Mouse (Mus musculus) macrophage (primary cell): ENCODE results near the gene Rps19. TPM values are rescaled to one million over a fixed set of nuclear protein-coding genes. Genes with fewer than 3 reads are reported as not detected.
"Not testable (repeated sequence)": the region's sequence is repeated elsewhere in the genome, so short reads cannot be mapped to it uniquely, and the experiment has no call there.

ENCODE experiments used
- H3K27ac ChIP-seq: fragments of 350-480 bp; formaldehyde crosslinking; 2 replicates; pipeline ENCODE4 v1.9.0; 2021
- H3K36me3 ChIP-seq: fragments of 350-480 bp; formaldehyde crosslinking; 2 replicates; pipeline ENCODE4 v1.9.0; 2021; ENCODE audit errors: inconsistent target
- H3K4me3 ChIP-seq: fragments of 350-480 bp; formaldehyde crosslinking; 2 replicates; pipeline ENCODE4 v1.9.0; 2021; ENCODE audit errors: inconsistent target
- H3K79me2 ChIP-seq: fragments of 350-480 bp; formaldehyde crosslinking; 2 replicates; pipeline ENCODE4 v1.9.0; 2021; ENCODE audit errors: inconsistent target
- WGBS: methylation state at CpG from one replicate; pipeline ENCODE4 v1.1.7; 2026; ENCODE audit warnings: inconsistent platforms; ENCODE audit not compliant: missing documents; 5-methylcytosine and 5-hydroxymethylcytosine counted together
- polyA plus RNA-seq: library from polyadenylated mRNA; stranded (reverse); fragments of 250-400 nt; gene quantifications from 3 replicates; pipeline ENCODE4 v1.2.4, GENCODE M21; 2018; ENCODE audit warnings: inconsistent platforms
- total RNA-seq, 78 experiments: library from RNA; depleted of rRNA; stranded (reverse); fragments of 250-400 nt; gene quantifications; 1 replicate in 9 of 78; 2 replicates in 24 of 78; 3 replicates in 43 of 78; 4 replicates in 2 of 78; pipeline ENCODE4 v1.2.4; 2018; ENCODE audit warnings: inconsistent platforms in 56 of 78

Rps19 gene
- 100 to 1,000 TPM in 25 of 26 experiments, 10 to 100 TPM in 1; 91.4 to 296 (median 150) TPM for total RNA-seq (2018; cell fraction: chromatin; rRNA removed)
- 1,000 to 10,000 TPM in 12 of 26 experiments, 100 to 1,000 TPM in 14; 496 to 1,324 (median 876) TPM for total RNA-seq (2018; cell fraction: cytosol; rRNA removed)
- total RNA-seq (2018; cell fraction: nucleus; rRNA removed) = 100 to 1,000 TPM; 113 to 335 (median 188) TPM
- polyA plus RNA-seq = 136 to 976 TPM (median 876 TPM) in 3 replicates

DNA sequence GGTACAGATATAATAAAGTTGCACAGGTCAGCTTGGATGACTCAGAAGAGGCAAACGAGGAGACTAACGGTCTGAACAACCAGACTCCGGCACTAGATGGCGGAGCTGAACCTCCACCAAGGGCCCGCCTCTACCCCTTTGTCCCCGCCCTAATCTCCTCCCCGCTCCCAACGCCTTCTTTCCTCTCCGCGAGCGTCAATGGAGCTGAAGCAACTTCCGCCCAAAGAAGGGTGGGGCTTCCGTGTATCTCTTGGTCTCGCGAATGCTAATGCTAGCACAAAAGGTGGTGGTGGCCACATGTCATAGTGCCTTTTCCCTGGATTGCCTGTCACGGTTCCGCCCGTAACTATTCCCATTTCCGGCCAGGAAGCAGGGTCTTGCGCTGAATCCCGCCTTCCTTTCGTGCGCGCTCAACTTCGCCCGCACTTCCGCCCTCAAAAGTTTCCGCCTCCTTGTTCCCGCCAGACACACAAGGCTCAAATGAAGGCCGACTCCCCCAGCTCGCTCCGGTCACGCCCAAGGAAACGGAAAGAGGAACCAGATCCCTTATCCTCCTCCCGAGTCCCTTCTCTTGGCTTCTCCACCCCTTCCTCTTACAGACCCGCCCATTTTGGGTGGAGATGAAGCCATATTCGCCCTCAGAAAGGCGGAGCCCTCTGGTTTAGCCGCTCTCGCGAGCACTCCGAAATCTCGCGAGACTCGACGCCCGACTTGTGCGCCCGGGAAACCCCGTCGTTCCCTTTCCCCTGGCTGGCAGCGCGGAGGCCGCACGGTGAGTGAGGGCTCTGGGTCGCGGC lies at the start of gene Rps19:
TSS of gene Rps19 (plus strand) at position 476 of the 797 bp plus-strand sequence.
- Histone ChIP-seq H3K4me3 (peak within 1 kb of the TSS; percentile 84), H3K27ac (peak within 1 kb of the TSS; percentile 92), H3K79me2 (peaks cover 35% of the 10 kb centered on the region), H3K36me3 (peaks cover 29% of the 10 kb centered on the region)
- under 1% methylated on average over 56 of the region's 57 CpGs for WGBS

GRCm38 (mm10) chr7:24838732-24839409 lies 45.3 kb upstream of the Rps19 start:
- 0 out of 2 replicates have a peak overlapping the region, but pooled peaks have one; percentile 15 for H3K27ac ChIP-seq
- H3K79me2 ChIP-seq, H3K4me3 ChIP-seq, H3K36me3 ChIP-seq: not testable (repeated sequence)
- 22% methylated on average over 9 of the region's 13 CpGs for WGBS

DNA sequence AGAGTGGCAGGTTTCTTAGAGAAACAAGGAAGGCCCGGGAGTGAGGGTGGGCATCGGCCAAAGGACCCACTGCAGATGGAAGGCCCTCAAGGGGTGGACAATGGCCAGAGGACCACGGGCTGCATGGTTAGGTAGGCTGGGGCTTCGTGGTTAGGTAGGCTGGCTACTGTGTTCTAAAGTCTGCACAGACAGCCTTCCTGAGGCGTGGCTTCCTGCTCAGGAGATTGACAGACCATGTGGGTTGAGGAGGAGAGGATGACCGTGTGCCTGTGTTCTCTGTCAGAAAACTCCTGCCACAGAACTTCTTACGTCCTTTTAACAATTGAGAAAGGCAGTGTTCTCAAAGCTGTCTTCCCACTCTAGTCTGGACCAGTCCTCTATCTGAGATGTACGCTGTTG lies 44.8 kb upstream of the Rps19 start:
- 52% methylated on average over 8 of the region's 8 CpGs for WGBS

GRCm38 (mm10) chr7:24840331-24840730 lies 43.8 kb upstream of the Rps19 start:
- Histone ChIP-seq H3K4me3 (no peak overlapping the region), H3K36me3 (no peaks in the 10 kb centered on the region), H3K79me2 (no peaks in the 10 kb centered on the region), H3K27ac (no peak overlapping the region)
- WGBS = 100% methylated on average over 3 of the region's 3 CpGs

More for the DNA sequence above, 44.8 kb upstream of the Rps19 start:
- no peak overlapping the region for H3K4me3 ChIP-seq
- no peaks in the 10 kb centered on the region for H3K36me3 ChIP-seq
- H3K27ac ChIP-seq = no peak overlapping the region
- H3K79me2 ChIP-seq = no peaks in the 10 kb centered on the region

- H3K27ac ChIP-seq = no peak overlapping the region
- H3K4me3 ChIP-seq = no peak overlapping the region
- no peaks in the 10 kb centered on the region for H3K36me3 ChIP-seq
- H3K79me2 ChIP-seq = no peaks in the 10 kb centered on the region
- 95% methylated on average over 4 of the region's 4 CpGs for WGBS
Measured at GRCm38 (mm10) chr7:24841009-24841408, 43.2 kb upstream of the Rps19 start.

DNA sequence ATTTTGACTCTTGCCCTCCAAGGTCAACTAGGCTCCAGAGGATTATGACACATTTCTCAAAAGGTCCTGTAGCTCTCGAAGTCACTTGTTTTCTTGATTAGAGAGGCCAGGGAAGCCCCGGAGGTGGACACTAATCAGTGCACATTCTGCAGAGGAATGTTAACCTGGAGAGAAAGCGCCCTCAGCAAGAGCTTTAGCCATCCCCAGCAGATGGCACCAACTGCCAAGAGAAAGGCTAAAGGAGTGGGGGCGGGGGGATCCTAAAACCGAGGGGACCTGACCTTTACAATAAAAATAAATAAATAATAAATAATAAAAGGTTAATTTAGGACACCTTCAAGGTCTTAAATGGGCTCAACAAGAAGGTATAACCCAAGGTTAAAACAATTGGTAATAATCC lies 40.0 kb upstream of the Rps19 start:
- Histone ChIP-seq H3K4me3 (no peak overlapping the region), H3K36me3 (no peaks in the 10 kb centered on the region), H3K27ac (no peak overlapping the region), H3K79me2 (no peaks in the 10 kb centered on the region)
- 73% methylated on average over 5 of the region's 5 CpGs for WGBS

- Histone ChIP-seq H3K79me2 (no peaks in the 10 kb centered on the region; the same call in 1 of the 2 replicates), H3K36me3 (no peaks in the 10 kb centered on the region), H3K4me3 (no peak overlapping the region), H3K27ac (no peak overlapping the region)
- WGBS = 92% methylated on average over 9 of the region's 9 CpGs
Measured at GRCm38 (mm10) chr7:24845181-24845580, 39.0 kb upstream of the Rps19 start.

GRCm38 (mm10) chr7:24845713-24846112 lies 38.5 kb upstream of the Rps19 start:
- H3K27ac ChIP-seq = no peak overlapping the region

DNA sequence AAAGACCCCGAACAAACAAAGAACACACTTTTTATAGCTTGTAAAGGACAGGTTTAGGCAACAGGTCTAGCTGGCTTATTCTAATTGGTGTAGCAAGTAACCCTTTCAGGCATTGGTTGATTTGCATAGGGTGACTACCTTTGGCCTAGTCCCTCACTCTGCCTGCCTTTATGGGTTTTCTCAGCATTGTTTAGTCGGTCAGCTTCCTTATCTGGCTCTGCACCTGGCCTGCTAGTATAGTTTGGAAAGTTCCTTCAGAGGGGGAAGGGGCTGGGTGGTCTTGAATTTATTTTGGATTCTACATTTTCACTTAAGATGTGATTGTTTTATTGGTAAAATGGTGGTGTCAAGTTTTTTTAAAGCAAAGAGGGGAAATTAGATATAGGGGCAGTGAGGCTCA lies 37.6 kb upstream of the Rps19 start:
- H3K4me3 ChIP-seq, H3K27ac ChIP-seq, H3K36me3 ChIP-seq, H3K79me2 ChIP-seq: not testable (repeated sequence)
- WGBS = 79% methylated on average over 2 of the region's 2 CpGs

More at GRCm38 (mm10) chr7:24845713-24846112, 38.5 kb upstream of the Rps19 start:
- 9% methylated on average over 5 of the region's 6 CpGs for WGBS
- Histone ChIP-seq H3K79me2 (no peaks in the 10 kb centered on the region; the same call in 1 of the 2 replicates), H3K36me3 (no peaks in the 10 kb centered on the region), H3K4me3 (no peak overlapping the region)

DNA sequence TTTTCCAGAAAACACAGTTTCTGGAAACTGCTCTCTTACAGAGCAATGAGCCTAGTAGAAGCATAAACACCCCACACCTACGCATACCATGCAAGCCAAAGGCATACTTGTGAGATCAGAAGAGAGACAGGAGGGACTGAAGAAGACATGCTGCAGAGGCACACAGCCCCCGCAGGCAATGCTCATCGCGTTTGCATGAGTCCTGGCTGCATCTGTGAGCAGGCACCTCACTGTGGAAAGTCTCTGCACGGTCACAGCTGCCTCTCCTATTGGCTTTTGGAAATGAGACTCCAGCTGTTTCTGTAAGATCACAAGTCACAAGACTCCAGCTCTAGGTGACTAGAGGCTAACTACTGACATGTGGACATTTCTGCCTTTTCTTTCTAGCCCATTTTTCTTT lies 34.0 kb upstream of the Rps19 start:
- H3K27ac ChIP-seq = peak overlapping the region; percentile 85
- H3K4me3 ChIP-seq = no peak overlapping the region
- no peaks in the 10 kb centered on the region; the same call in 1 of the 2 replicates for H3K79me2 ChIP-seq
- H3K36me3 ChIP-seq = no peaks in the 10 kb centered on the region
- WGBS = 50% methylated on average over 5 of the region's 5 CpGs

DNA sequence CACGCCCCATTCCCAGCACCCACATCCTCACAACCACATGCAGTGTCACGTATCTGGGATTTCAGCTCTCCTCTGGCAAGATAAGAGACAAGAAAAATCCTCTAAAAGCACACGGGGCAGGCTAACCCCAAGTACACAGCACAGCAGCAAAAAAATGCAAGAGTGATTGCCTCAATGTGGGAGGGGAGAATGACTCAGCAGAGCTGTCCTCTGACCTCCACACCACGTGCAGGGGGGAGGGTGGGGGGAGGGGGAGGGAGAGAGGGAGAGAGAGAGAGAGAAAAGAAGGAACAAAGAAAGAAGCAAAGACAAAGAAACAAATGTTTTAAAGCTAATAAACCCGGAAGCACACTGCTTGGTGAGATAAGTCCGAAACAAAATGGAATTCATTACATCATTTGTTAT lies 33.3 kb upstream of the Rps19 start:
- WGBS = 6% methylated on average over 4 of the region's 6 CpGs
- H3K4me3 ChIP-seq = no peak overlapping the region; the same call in 1 of the 2 replicates

DNA sequence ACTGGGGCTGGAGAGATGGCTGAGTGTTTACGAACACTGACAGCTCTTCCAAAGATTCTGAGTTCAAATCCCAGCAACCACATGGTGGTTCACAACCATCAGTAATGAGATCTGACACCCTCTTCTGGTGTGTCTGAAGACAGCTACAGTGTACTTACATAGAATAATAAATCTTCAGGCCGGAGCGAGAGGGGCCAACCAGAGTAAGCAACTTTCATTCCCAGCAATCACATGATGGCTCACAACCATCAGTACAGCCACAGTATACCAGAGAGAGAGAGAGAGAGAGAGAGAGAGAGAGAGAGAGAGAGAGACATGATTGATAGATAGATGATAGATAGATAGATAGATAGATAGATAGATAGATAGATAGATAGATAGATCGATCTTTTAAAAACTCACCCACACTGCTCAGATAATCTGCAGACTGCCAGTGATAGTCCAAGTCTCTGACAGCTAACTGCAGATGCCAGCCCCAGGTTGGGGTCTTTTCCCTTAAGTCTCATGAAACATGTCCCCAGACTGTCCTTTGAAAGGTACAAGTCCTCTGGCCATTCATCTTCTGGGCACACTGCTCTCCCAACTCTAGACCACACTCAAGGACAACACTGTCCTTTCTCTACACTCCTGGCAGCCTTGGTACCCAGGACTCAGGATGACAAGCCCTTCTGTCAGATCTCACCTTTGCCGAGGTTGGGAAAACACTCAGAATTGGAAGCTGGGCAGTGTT lies 32.4 kb upstream of the Rps19 start:
- WGBS = 86% methylated on average over 5 of the region's 5 CpGs
- Histone ChIP-seq H3K27ac (peak overlapping the region; percentile 85), H3K36me3 (no peaks in the 10 kb centered on the region), H3K79me2 (no peaks in the 10 kb centered on the region; the same call in 1 of the 2 replicates), H3K4me3 (no peak overlapping the region)

More for the DNA sequence above, 33.3 kb upstream of the Rps19 start:
- Histone ChIP-seq H3K79me2 (no peaks in the 10 kb centered on the region; the same call in 1 of the 2 replicates), H3K36me3 (no peaks in the 10 kb centered on the region), H3K27ac (peak overlapping the region; percentile 85)

DNA sequence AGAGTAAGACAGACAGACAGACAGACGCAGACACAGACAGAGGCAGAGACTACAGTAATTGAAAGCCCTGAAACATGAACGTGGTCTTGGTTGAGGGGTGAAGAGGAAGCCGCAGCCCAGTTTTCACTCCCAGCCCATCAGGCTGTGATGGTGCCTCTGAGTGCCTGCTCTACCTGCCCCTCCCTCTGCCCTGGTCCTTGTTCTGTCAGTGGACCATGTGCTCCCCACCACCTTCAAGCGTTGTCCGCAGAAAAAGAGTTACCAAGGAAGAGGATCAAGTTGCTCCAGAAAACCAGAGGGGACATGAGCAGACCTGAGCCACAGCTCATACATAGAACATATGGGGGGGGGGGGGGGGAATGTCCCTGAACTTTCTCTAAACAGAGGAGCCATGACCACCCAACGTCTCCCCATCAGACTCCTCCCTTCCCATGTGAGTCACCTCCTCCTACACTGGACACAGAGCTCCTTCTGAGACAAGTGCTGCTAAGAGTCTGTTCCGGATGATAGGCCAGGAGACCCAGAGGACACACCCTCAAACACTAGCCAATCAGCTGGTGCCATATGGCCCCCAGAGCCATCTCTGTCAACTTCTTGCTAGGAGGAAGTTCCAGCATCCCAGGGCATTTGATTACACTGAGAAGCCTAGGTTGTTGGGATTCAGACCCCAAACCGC lies 31.5 kb upstream of the Rps19 start:
- no peak overlapping the region for H3K4me3 ChIP-seq

DNA sequence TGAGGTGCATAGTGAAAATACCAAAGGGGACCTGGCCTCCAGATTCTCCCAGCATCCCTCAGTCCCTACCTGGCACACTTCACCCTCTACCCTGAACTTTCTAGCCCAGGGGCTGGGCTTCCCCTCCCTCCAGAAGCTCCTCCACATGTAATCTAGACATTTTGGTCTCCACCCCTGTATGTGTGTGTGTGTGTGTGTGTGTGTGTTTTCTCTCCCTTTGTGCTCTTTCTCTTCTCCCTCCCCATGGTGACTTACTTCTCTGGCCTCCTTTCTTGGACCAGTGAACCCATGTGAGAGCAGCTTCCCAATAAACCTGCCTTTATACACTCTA lies 31.0 kb upstream of the Rps19 start:
- no peaks in the 10 kb centered on the region for H3K36me3 ChIP-seq
- H3K79me2 ChIP-seq = no peaks in the 10 kb centered on the region; the same call in 1 of the 2 replicates
- H3K27ac ChIP-seq = peak overlapping the region; percentile 85
- no peak overlapping the region for H3K4me3 ChIP-seq

More for the DNA sequence above, 31.5 kb upstream of the Rps19 start:
- Histone ChIP-seq H3K27ac (peak overlapping the region; percentile 85), H3K36me3 (no peaks in the 10 kb centered on the region), H3K79me2 (no peaks in the 10 kb centered on the region; the same call in 1 of the 2 replicates)
- WGBS = 62% methylated on average over 8 of the region's 8 CpGs
